Mouse (Mus musculus): ENCODE results near the gene Smarcd1.

GRCm38 (mm10) chr15:99669392-99669791, 32.5 kb upstream of the Smarcd1 start:
- TF ChIP-seq CTCF (IDR thresholded peaks at IDR 0.05; ENCODE audit: low read depth) (no peak), EP300 (IDR thresholded peaks at IDR 0.05; ENCODE audit: low read depth) (no peak)

All from liver, embryonic 14.5 days (tissue).